Mouse (Mus musculus): Measurements from ENCODE around the gene Rnf167.

The Rnf167 gene

GRCm38 (mm10) chr11:70654923-70655570, 8.0 kb downstream of the Rnf167 start:
- DNase-seq (ENCODE audit: low spot score in 2 of 2) = peak; percentile 82 to 83

GRCm38 (mm10) chr11:70655571-70656455, 8.8 kb downstream of the Rnf167 start:
- peak; percentile 78 to 81 for DNase-seq (ENCODE audit: low spot score in 2 of 2)

- DNase-seq (ENCODE audit: low spot score in 2 of 2) = peak; percentile 82 to 89
Observed at GRCm38 (mm10) chr11:70656456-70656927, 9.5 kb downstream of the Rnf167 start.

- peak in 1 of 2 experiments; percentile 51 for DNase-seq (ENCODE audit: low spot score in 2 of 2)
Observed at GRCm38 (mm10) chr11:70656964-70657363, 9.9 kb downstream of the Rnf167 start, which contains the start of gene Eno3. Eno3 (plus strand) TSS chr11:70657202.

GRCm38 (mm10) chr11:70657573-70657972, 10.5 kb downstream of the Rnf167 start:
- DNase-seq (ENCODE audit: low spot score in 2 of 2) = no peak

GRCm38 (mm10) chr11:70657991-70658390, 11.0 kb downstream of the Rnf167 start:
- no peak for DNase-seq (ENCODE audit: low spot score in 2 of 2)

- DNase-seq (ENCODE audit: low spot score in 2 of 2) = no peak
Observed at GRCm38 (mm10) chr11:70658521-70658920, 11.5 kb downstream of the Rnf167 start.

GRCm38 (mm10) chr11:70658942-70659341, 11.9 kb downstream of the Rnf167 start:
- DNase-seq (ENCODE audit: low spot score in 2 of 2) = no peak

GRCm38 (mm10) chr11:70660571-70660970, 13.5 kb downstream of the Rnf167 start:
- no peak for DNase-seq (ENCODE audit: low spot score in 2 of 2)

GRCm38 (mm10) chr11:70663101-70663500, 16.1 kb downstream of the Rnf167 start:
- DNase-seq (ENCODE audit: low spot score in 2 of 2) = no peak

GRCm38 (mm10) chr11:70663957-70664356, 16.9 kb downstream of the Rnf167 start:
- DNase-seq (ENCODE audit: low spot score in 2 of 2) = peak; percentile 62 to 73

- DNase-seq (ENCODE audit: low spot score in 2 of 2) = no peak
Observed at GRCm38 (mm10) chr11:70664741-70665140, 17.7 kb downstream of the Rnf167 start.

GRCm38 (mm10) chr11:70666687-70667086, 19.7 kb downstream of the Rnf167 start:
- DNase-seq (ENCODE audit: low spot score in 2 of 2) = no peak

- DNase-seq (ENCODE audit: low spot score in 2 of 2) = no peak
Observed at GRCm38 (mm10) chr11:70667271-70668150, 20.5 kb downstream of the Rnf167 start.

GRCm38 (mm10) chr11:70668335-70668770, 21.3 kb downstream of the Rnf167 start:
- no peak for DNase-seq (ENCODE audit: low spot score in 2 of 2)

- peak; percentile 99 to 100 for DNase-seq (ENCODE audit: low spot score in 2 of 2)
Observed at GRCm38 (mm10) chr11:70668771-70669505, 21.9 kb downstream of the Rnf167 start, which contains the start of gene Spag7. Spag7 (minus strand) TSS chr11:70669416.

- peak; percentile 74 to 75 for DNase-seq (ENCODE audit: low spot score in 2 of 2)
Observed at GRCm38 (mm10) chr11:70669582-70670345, 22.7 kb downstream of the Rnf167 start.

- no peak for DNase-seq (ENCODE audit: low spot score in 2 of 2)
Observed at GRCm38 (mm10) chr11:70670483-70670882, 23.4 kb downstream of the Rnf167 start.

- DNase-seq (ENCODE audit: low spot score in 2 of 2) = no peak
Observed at GRCm38 (mm10) chr11:70671333-70672047, 24.5 kb downstream of the Rnf167 start.

Data from heart, adult 9 months (tissue).